Mouse (Mus musculus) inflammation-experienced regulatory T-cells, adult 6 months (primary cell): Measurements from ENCODE around the gene Rgs1. TPM values are rescaled to one million over a fixed set of nuclear protein-coding genes. Genes with fewer than 3 reads are reported as not detected.

ENCODE experiments used
- ATAC-seq: one replicate; pipeline ENCODE4 v1.8.0; 2017
- polyA plus RNA-seq, 3 experiments: library from polyadenylated mRNA; unstranded; fragments of 100-300 nt; shearing (Covaris generic); gene quantifications; one replicate each; pipeline ENCODE4 v1.2.1; 2017

The Rgs1 gene
- polyA plus RNA-seq, 3 experiments from 2014 or later, result 336 to 775 (median 626) TPM

- ATAC-seq, result peak; percentile 80
Measured at GRCm38 (mm10) chr1:144197684-144198083, 51.4 kb downstream of the Rgs1 start.

Other genes with a start within 250 kb of the Rgs1 start
- gene Rgs2, start 245.1 kb downstream of the Rgs1 start, polyA plus RNA-seq, result 10 to 100 TPM; 22.9 to 54.9 (median 28.7) TPM
- 1 to 10 TPM in 1 of 3 experiments, not detected in 2; 1.1 TPM for gene Rgs13, start 71.9 kb downstream of the Rgs1 start, polyA plus RNA-seq